Mouse (Mus musculus): ENCODE data around the gene Zfp108.

Gene Zfp108

DNA sequence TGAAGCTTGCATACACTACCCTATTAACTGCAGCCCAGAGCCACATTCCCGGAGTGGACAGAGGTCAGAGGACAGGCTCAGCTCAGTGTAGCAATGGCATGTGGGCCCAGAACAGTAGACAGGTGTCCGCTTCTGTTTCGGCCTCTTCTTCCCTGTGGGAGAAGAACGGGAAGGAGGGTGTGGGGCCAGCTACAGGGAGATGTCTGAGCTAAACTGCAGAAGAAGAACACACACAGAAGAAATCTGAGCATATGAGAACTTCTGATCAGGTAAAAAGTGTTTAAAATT lies 26.2 kb downstream of the Zfp108 start:
- in situ Hi-C loops (cut with MboI, MseI) = no loop called here

DNA sequence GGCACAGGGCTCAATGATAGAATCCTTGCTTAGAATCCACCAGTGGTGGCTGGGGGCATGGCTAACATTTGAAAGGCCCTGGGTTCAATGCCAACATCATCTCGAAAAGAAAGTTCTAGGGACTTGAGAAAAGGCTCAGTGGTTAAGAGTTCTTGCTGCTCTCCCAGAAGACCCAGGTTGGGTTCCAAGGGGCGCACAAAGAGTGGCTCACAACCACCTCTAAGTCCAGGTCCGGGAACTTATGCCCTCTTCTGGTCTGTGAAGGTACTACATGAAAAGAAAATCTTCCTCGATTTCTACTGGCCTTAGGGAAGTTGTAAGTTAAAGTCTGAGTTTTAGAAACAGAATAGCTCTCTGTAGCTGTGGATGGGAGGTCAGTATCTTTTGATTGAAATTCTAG lies 31.5 kb downstream of the Zfp108 start:
- in situ Hi-C loops (cut with MboI, MseI) = loop anchor here (5.0 kb wide), 1 partner anchor 134 kb away; no protein-coding TSS in a partner anchor

DNA sequence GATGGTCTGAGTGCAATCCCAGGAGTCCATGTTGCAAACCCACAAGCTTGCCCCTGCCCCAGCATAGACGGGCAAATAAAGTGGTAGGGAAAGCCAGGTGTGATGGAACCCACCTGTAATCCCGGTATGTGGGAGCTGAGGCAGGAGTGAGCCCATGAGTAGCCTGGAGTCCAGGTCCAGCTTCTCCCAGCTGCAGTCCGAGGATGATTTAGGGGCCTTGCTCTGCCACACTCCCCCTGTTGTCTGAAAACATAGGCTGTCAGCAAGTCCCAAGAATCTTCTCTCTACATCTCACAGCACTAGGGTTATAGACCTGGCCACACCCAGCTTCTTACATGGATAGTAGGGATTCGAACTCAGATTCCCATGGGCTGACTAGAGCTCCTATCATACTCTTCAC lies 32.3 kb downstream of the Zfp108 start:
- in situ Hi-C loops (cut with MboI, MseI) = loop anchor here (5.0 kb wide), 1 partner anchor 135 kb away; no protein-coding TSS in a partner anchor

GRCm38 (mm10) chr7:24287670-24288069 lies 33.1 kb downstream of the Zfp108 start:
- in situ Hi-C loops (cut with MboI, MseI) = loop anchor here (5.0 kb wide), 1 partner anchor 135 kb away; no protein-coding TSS in a partner anchor

DNA sequence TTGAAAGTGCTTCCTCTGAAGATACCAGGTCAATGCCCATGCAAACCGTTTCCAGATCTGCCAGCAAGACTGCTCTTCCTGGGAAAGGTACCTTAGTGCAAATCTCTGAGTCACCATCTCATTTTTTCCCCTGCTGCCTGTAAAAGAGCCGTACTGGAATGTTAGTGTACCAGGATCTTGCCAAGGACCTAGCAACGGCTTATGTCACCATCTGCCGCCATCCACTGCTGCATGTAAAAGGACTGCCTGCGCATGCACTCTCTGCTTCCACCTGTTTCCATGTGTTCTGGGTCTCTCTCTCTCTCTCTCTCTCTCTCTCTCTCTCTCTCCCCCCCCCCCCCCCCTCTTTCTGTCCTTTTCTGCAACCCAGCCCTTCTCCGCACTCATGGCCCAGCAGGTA lies 33.9 kb downstream of the Zfp108 start:
- in situ Hi-C loops (cut with MboI, MseI) = loop anchor here (5.0 kb wide), 1 partner anchor 136 kb away; no protein-coding TSS in a partner anchor

DNA sequence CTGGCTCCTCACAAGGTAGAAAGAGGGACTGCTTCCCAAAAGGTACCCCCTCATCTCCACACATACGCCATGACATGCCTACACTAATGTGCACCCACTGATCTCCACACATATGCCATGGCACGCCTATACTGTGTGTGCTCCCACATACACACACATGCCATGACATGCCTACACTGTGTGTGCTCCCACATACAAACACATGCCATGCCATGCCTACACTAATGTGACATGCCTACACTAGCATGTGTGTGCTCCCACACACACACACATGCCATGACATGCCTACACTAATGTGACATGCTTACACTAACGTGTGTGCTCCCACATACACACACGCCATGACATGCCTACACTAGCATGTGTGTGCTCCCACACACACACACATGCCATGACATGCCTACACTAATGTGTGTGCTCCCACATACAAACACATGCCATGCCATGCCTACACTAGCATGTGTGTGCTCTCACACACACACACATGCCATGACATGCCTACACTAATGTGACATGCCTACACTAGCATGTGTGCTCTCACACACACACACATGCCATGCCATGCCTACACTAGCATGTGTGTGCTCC lies 35.6 kb downstream of the Zfp108 start:
- in situ Hi-C loops (cut with MboI, MseI) = loop anchor here (5.0 kb wide), 1 partner anchor 323 kb away; no protein-coding TSS in a partner anchor

- in situ Hi-C loops (cut with MboI, MseI) = loop anchor here (5.0 kb wide), 1 partner anchor 324 kb away; no protein-coding TSS in a partner anchor
These were observed 36.9 kb downstream of the Zfp108 start for GRCm38 (mm10) chr7:24291387-24292090.

GRCm38 (mm10) chr7:24293061-24293851 lies 38.7 kb downstream of the Zfp108 start:
- in situ Hi-C loops (cut with MboI, MseI) = loop anchor here (5.0 kb wide), 1 partner anchor 326 kb away; no protein-coding TSS in a partner anchor

DNA sequence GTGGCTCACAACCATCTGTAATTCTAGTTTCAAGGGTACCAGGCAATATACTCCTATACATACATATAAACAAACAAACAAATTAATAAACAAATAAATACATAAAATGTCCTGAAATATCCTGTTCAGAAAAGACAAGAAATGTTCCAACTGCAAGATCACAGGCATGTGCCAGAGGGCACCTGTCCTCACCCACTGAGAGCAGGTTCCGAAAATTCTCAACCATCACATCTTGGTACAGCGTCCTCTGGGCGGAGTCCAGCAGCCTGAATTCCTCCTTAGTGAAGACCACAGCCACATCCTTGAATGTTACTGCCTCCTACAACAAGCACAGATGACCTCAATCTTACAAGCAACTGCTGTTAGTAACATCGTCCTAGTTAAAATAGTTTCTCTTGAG lies 40.2 kb downstream of the Zfp108 start:
- in situ Hi-C loops (cut with MboI, MseI) = loop anchor here (5.0 kb wide), 1 partner anchor 327 kb away; no protein-coding TSS in a partner anchor

GRCm38 (mm10) chr7:24295376-24295775 lies 40.8 kb downstream of the Zfp108 start:
- in situ Hi-C loops (cut with MboI, MseI) = no loop called here

DNA sequence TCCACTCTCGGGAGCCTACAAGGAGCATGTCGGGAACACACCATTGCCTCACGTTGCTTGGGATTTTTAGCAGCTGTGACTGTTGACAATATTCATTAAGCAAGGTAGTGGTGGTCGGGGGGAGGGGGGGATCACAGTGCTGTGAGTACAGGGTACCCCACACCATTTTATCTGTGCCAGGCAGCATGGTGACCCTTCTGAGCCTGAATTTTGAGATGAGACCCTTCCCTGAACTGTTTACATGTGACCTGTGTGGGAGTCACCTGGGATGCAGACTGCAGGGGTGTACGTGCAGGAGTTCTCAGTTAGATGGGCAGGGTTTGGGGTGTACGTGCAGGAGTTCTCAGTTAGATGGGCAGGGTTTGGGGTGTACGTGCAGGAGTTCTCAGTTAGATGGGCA lies 41.8 kb downstream of the Zfp108 start:
- in situ Hi-C loops (cut with MboI, MseI) = no loop called here

DNA sequence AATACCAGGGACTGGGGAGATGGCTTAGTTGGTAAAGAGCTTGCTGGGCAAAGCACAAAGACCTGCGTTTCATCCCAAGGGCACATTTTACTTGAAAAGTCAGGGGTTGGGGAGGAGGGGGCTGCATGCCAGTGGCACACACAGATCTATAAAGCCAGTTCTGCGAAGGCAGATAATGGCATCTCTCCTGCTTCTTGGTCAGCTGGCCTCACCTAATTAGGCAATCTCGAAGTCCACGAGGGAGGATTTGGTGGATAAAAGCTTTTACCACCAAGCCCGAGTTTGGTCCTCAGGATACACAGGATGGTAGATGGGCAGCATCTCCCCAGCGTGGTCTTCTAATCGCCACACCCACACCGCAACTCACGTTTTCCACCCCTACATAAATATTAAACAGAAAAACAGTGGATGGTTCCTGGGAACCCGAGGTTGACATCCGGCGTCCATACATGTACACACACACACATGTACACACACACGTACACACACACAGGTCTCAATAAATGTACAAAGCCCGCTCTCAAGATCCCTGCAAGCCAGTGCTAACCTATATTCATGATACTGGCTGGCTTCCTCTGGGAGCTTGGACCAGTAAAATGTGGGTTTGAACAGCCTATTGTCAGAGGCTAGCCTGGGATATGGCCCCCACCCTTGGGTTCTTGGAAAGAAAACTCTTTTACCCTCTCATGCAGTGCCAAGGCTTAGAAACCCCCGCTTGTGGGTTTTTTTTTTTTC lies 42.9 kb downstream of the Zfp108 start:
- in situ Hi-C loops (cut with MboI, MseI) = no loop called here

DNA sequence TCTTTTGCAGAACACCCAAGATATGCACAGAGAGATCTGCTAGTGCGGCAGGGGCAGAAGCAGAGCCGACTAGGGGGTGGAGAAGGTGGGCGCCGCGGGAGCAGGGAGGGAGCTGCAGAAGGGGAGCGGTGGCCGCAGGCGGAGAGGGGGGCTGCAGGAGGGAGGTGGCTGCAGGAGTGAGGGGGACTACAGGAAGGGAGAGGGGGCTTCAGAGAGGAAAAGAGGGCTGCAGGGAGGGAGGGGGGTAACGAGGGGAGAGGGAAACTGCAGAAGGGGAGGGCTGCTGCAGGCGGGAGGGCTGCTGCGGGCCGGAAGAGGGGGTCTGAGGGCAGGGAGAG lies 44.0 kb downstream of the Zfp108 start:
- in situ Hi-C loops (cut with MboI, MseI) = no loop called here

GRCm38 (mm10) chr7:24298973-24299708 lies 44.5 kb downstream of the Zfp108 start:
- in situ Hi-C loops (cut with MboI, MseI) = no loop called here

GRCm38 (mm10) chr7:24299823-24300481 lies 45.4 kb downstream of the Zfp108 start:
- in situ Hi-C loops (cut with MboI, MseI) = no loop called here

GRCm38 (mm10) chr7:24300771-24301282 lies 46.2 kb downstream of the Zfp108 start, which contains the start of gene Zfp61:
TSS of gene Zfp61 (minus strand) at chr7:24301232.
- in situ Hi-C loops (cut with MboI, MseI) = no loop called here

All from T-helper 1 cell (primary cell).